Mouse (Mus musculus) thymus, postnatal 10 days (tissue): ENCODE data around the gene Fig4.

Experiments used
- DNase-seq, 2 experiments: peaks; one replicate each; pipeline ENCODE4 v3.0.0; 2021; ENCODE audit warnings: low spot score in 2 of 2

Gene Fig4

DNA sequence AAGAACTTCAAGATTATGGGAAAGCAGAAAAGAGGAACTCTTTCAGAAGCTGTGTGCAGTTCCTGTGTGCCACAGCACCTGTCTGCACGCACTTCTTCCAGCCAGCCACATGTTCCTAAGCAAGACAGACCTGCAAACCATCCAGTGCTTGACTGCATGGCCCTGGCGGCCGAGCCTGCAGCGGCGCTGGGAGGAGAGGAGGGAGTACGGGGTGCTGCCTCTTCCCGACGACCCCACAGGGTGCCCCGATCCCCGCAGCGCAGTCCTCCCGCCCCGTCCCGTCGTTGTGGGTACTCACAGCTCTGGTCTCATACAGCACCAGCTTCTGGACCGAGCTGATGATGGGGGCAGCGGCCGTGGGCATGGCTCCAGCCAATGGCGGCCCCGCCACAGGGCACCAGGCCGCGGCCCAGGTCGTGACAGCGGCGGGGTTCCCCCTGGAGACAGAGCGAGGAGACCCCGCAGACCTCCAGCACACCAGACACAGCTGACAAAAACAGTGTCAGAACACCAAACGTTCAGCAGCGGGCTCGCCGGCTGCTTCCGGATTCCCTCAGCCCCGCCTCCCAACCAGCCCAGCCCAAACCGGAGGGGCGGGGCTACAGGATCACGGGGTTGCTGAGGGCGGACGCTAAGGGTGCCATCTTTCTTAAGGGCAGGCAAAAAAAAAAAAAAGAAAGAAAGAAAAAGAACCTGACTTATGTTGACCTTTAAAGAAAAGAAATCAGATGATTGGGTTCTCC, at the start of gene Fig4:
Fig4 (minus strand) TSS at position 572 of the 743 bp plus-strand sequence.
- peak; percentile 86 to 94 for DNase-seq

DNA sequence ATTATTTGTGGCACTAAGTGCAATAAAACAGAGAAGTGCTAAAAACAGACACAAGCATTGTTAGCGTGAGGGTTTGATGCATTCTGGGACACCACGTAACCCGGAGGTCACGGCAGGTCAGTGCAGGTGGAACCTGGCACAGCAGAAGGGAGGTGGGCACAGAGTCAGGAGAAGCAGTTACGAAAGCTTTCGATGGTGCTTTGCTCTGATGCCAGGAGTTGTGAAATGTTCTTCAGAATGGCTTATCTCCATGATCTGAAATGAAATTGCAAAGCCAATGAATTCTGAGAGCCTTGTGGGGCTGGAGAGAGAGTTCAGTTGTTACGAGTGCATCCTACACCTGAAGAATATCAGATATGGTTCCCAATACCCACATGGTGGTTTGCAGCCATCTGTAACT, 38.3 kb upstream of the Fig4 start:
- DNase-seq, result no peak

- DNase-seq, result no peak
Measured at GRCm38 (mm10) chr10:41332533-41333043, 29.5 kb upstream of the Fig4 start.

DNA sequence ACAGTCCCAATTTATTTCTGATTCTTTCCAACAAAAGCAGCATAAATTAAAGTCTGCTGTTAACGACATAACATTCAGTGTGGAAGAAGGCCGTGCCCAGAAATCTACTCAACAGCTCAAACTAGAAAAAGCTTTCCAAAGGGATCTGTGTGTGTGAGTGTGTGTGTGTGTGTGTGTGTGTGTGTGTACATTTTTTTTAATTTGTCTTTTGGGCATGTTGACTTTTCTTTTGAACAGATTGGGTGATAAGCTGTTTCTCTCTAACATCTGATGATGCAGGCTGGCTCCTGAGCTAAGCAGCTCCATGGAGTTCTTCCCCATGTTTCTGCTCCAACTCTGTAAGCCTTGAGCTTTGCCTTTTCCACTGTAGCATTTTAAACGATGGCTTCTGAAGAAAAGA, 12.8 kb upstream of the Fig4 start:
- DNase-seq, result no peak

GRCm38 (mm10) chr10:41308205-41308604, 5.1 kb upstream of the Fig4 start:
- no peak for DNase-seq

GRCm38 (mm10) chr10:41304961-41305455, 1.9 kb upstream of the Fig4 start:
- no peak for DNase-seq

DNA sequence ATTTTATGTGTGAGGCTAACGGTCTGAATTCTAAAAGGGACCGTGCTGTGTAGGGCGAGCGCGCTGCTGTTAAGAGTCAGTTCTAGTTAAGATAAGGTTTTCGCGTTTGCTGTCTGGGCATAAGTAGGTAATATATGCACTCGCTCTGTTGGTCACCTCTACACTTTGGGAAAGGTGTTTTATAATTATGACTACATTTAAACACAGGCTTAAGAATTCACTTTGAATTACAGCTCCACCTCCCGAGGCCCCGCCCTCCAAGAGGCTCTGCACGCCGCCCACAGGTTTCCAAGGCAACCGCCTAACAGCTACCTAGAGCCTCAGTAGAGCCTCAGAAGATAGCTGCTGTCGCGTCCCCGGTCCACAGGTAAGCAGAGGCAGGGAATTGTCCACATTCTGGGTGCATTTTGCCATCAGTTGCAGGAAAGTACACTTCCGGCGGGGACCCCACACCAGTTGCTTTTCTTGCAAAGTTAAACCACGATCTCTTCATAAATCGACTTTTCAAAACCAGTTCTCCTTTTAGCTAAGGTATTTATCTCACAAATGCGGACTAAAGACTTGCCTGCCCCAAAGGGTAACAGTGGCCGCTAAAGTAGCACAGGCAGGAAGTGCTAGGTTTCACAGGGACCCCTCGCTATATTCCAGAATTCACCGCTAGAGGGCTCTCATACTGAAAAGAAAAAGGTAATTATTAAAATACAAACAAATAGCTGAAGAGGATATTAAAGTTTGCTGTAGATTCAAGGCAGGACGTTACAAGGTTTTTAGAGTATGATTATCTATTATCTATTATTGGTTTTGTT, 782 bp upstream of the Fig4 start, which contains the start of gene Ak9:
Ak9 (plus strand) TSS at position 342 of the 806 bp plus-strand sequence.
- peak; percentile 80 to 83 for DNase-seq

DNA sequence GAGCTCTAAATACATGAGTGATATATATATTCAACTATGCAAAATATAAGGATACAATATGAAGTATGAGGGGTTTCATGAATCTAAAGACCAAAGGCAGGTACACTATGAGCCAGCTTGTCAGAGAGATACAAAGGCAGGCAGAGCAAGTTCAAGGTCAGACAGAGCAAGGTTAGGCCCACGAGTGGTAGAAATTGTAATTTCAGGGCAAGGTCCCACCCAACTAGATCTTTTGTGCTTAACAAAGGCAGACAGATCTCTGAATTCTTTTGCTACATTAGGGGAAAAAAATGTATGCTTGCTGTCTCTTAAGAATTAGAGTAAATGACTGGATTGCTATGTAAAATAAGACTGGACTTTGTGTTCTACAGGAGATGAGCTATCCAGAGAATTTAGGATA, 2.9 kb downstream of the Fig4 start:
- DNase-seq, result no peak

DNA sequence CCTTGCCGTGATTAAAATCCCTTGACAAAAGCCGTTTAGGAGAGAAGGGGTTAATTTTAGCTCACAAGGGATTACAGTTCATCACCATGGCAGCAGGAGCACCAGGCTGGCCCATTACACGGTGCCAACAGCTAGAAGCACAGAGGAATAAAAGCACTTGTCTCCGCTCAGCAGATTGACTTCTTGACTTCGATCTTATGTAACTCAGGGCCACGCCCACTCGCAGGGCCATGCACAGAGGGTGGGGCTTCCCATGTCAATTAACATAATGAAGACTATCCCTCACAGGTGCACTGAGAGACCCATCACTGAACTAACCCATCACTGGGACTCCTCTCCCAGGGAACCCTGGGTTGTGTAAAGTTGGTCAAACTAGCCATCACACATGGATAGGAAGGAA, 7.9 kb downstream of the Fig4 start:
- no peak for DNase-seq

DNA sequence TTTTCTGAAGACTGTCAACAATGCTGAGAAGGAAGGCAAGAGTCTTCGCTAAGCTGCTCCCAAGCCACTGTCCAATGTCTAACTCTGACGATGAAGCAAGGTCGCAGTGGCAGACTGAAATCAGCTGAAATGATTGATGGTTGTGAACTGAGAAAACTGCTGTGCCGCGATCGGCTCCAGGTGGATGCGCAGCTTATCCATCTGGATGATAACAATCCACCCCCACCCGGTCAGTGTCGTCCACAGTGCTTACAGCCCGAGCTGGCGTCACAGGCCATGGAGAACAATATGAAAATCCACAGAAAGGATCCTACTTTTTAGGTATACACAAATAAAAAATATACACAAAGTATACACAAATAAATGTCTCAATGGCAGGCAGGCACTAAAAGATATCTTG, 8.3 kb downstream of the Fig4 start:
- no peak for DNase-seq

GRCm38 (mm10) chr10:41293019-41293418, 10.0 kb downstream of the Fig4 start:
- DNase-seq, result no peak

DNA sequence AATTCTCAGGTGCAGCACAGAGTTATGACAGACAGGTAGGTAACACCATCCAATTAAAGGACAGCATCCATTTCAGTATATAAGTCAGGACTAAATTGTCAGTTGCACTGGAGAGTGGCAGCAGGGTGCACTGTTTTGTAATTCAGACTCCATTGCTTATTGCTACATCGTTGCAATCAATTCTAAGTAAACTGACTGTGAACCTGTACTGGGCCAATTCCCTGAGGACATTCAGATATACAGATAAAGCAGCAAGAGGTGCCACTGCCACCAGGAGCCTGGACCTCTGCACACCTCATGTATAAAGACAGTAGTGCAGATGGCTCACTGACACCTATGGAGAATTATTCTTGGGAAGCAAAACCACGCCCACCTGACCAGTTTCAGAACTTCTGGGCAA, 12.0 kb downstream of the Fig4 start:
- no peak for DNase-seq

DNA sequence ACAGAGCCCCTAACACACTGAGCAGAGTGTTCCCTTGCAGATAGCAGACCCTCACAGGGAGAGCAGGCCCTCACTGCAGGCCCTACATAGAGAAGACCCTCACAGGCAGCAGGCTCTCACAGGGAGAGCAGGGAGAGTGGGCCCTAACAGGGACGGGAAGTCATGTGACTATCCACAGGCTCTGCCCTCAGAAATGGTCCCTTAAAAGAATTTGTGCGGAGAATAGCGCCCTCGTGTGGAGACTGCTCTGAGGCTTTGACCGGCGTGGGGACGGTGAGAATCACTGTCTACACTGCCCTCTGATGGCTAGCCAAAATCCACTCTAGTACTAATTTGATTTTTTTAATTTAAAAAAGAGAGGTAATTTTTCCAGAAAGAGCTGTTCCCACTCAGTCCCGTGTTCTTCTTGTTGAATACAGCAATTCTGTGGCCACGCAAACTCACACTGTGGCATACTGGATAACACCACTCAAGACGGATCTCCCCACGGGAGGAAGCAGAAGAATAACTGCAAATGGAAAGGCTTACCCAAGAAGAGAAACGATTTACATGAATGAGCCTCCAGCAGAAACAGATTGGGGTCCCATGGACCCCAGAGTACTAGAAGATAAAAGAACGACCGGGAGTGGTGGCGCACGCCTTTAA, 14.2 kb downstream of the Fig4 start:
- peak; percentile 67 to 81 for DNase-seq

DNA sequence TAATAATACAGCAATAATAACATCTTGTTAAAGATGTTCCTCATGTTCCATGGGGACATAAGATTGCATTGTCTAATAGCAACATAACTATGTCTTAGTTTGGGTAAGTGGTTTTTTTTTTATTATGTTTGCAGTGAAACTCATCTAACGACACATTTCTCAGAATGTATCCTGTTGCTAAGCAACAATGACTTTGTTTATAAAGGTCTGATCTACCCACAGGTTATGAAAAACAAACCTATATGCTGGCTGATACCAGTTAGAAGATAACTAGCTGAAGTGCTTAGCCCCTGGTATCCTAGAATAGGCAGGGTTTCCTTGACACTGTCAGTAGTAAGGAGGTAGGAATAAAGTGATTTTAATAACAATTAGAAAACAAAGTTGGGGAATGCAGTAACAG, 15.0 kb downstream of the Fig4 start:
- DNase-seq, result no peak

DNA sequence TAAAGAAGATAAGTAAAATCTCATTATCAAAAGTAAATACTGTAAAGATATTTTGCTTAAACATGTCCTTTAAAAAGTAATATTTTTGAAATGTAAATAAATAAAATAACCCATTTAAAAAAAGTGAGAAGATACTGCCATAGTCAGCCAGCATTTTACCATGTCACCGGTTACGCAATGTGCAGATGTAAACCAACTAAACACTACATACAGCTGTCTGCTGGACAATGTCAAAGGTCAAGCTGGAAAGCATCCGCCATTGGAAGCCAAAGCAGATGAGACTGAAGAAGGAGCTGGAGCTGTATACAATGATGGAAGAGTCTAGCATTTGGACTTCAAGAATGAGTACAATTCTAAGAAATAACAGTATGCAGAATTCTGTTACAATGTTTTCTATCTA, 15.4 kb downstream of the Fig4 start:
- no peak for DNase-seq

DNA sequence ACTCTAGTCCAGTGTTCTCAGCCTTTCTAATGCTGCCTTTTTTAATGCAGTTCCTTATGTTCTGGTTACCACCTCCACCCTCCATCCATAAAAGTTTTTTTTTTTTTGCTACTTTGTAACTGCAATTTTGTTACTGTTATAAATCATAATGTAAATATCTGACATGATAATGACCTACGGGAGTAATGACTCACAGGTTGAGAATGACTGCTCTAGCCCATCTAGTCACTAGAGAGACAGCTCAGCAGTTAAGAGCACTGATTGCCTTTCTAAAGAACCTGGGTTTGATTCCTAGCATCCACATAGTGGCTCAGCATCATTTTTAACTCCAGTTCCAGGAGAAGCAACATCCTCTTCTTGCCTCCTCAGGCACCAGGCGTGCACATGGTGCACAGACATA, 21.0 kb downstream of the Fig4 start:
- no peak for DNase-seq

- DNase-seq, result no peak
Measured at GRCm38 (mm10) chr10:41280796-41281195, 22.3 kb downstream of the Fig4 start.

- DNase-seq, result no peak
Measured at GRCm38 (mm10) chr10:41280177-41280576, 22.9 kb downstream of the Fig4 start.

GRCm38 (mm10) chr10:41278808-41279207, 24.3 kb downstream of the Fig4 start:
- DNase-seq, result no peak

DNA sequence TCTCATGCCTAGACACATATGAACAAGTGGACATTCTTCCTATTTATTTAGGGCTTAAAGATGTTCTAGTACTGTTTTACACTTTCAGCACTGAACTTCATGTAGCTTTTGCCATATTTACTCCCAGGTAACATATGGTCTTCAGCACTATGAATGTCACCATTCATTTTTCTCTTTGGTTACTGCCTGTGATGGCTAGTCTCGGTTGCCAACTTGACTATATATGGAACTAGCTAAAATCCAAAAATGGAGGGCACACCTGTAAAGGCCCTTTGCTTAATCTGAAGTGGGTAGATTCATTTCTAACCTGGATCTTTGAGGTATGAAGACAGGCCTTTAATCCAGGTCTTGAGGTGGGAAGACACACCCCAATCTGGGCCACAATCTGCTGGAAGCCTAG, 28.2 kb downstream of the Fig4 start:
- no peak for DNase-seq

DNA sequence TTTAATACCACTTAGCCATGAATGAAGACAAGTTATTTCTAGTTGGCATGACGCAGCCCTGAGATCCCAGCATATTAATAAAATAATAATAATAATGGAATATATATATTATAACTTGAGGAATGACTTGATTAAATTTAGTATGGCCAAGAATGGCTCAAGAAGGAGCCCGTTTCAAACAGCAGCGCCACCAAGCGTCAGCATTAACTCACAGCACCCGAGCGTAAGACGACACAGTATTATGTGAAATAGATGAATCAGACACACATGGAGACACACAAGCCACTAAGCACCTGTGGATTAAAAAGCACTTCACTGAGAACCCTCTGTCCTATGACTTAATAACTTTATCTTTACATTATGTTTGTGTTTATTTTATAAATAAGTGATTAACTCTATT, 31.2 kb downstream of the Fig4 start:
- no peak for DNase-seq

DNA sequence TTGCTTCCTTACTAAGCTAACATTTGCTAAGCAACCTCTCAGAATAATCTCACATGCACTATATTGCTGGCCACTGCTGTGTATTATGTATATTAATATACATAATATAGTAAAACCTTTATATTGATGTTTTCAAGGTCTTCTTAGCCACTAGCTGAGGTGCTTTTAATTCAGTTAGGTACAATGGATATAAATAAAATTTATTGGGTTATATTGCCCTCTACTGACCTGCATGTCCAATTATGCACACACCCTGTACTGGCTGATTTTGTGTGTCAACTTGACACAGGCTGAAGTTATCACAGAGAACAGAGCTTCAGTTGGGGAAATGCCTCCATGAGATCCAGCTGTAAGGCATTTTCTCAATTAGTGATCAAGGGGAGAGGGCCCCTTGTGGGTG, 41.2 kb downstream of the Fig4 start:
- no peak for DNase-seq
